Mouse (Mus musculus) embryonic facial prominence, embryonic 15.5 days (tissue): ENCODE data around the gene Doc2b. TPM values are rescaled to one million over a fixed set of nuclear protein-coding genes. Genes with fewer than 3 reads are reported as not detected.
"Not testable (repeated sequence)": the region's sequence is repeated elsewhere in the genome, so short reads cannot be mapped to it uniquely, and the experiment has no call there.

Experiments
- ATAC-seq: fragments of 200-750 bp; cut with Nextera tagmentation; 2 replicates; pipeline ENCODE4 v1.8.0; 2017; ENCODE audit warnings: low read depth, moderate TSS enrichment; ENCODE audit not compliant: insufficient number of reproducible peaks, low FRiP score, low TSS enrichment
- H3K27ac ChIP-seq: fragments of 300-500 bp; sonication (generic); replicated peaks from 2 replicates; pipeline ENCODE4 v1.5.1; 2015; ENCODE audit warnings: mild to moderate bottlenecking, inconsistent platforms
- H3K27me3 ChIP-seq: fragments of 300-500 bp; sonication (generic); 2 replicates; pipeline ENCODE4 v1.6.1; 2015; ENCODE audit warnings: inconsistent platforms
- H3K36me3 ChIP-seq: fragments of 300-500 bp; sonication (generic); 2 replicates; pipeline ENCODE4 v1.6.1; 2015; ENCODE audit warnings: mild to moderate bottlenecking, inconsistent platforms
- H3K4me1 ChIP-seq: fragments of 300-500 bp; sonication (generic); 2 replicates; pipeline ENCODE4 v1.6.1; 2015; ENCODE audit warnings: inconsistent platforms
- H3K4me2 ChIP-seq: fragments of 300-500 bp; sonication (generic); replicated peaks from 2 replicates; pipeline ENCODE4 v1.6.1; 2015; ENCODE audit warnings: mild to moderate bottlenecking, inconsistent platforms
- H3K4me3 ChIP-seq: fragments of 300-500 bp; sonication (generic); replicated peaks from 2 replicates; pipeline ENCODE4 v1.5.1; 2015; ENCODE audit warnings: mild to moderate bottlenecking, inconsistent platforms
- H3K9ac ChIP-seq: fragments of 300-500 bp; sonication (generic); 2 replicates; pipeline ENCODE4 v1.6.1; 2015; ENCODE audit warnings: inconsistent platforms
- H3K9me3 ChIP-seq: fragments of 300-500 bp; sonication (generic); replicated peaks from 2 replicates; pipeline ENCODE4 v1.6.1; 2016; ENCODE audit warnings: inconsistent platforms
- WGBS: fragments of 180-500 bp; shearing (Covaris S2); methylation state at CpG from one replicate; pipeline ENCODE4 v1.1.7; 2015; 5-methylcytosine and 5-hydroxymethylcytosine counted together
- polyA plus RNA-seq: library from polyadenylated mRNA; unstranded; fragments of >200 nt; fragmentation: Nextera tagmentation; extraction: Ambion mirVana; gene quantifications from 2 replicates; pipeline ENCODE4 v1.2.1, GENCODE M21; 2015

The Doc2b gene
- polyA plus RNA-seq, 1 experiment from 2014 or later = 1.2 TPM

GRCm38 (mm10) chr11:75735462-75736252 is 60.2 kb downstream of the Doc2b start:
- peaks cover 59% of the 10 kb centered on the region for H3K4me1 ChIP-seq
- H3K9me3 ChIP-seq = no peaks in the 10 kb centered on the region
- no peak overlapping the region for H3K9ac ChIP-seq
- H3K27me3 ChIP-seq = no peaks in the 10 kb centered on the region
- 75% methylated on average over 5 of the region's 5 CpGs for WGBS
- no peaks in the 10 kb centered on the region for H3K36me3 ChIP-seq
- H3K4me2 ChIP-seq = peak overlapping the region; percentile 59
- ATAC-seq = no peak
- H3K27ac ChIP-seq = no peak overlapping the region
- no peak overlapping the region; the same call in 1 of the 2 replicates for H3K4me3 ChIP-seq

- H3K4me3 ChIP-seq = peak overlapping the region; percentile 82
- peak overlapping the region; percentile 97 for H3K27ac ChIP-seq
- no peaks in the 10 kb centered on the region for H3K36me3 ChIP-seq
- no peaks in the 10 kb centered on the region for H3K9me3 ChIP-seq
- ATAC-seq = peak; percentile 66
- H3K9ac ChIP-seq = peak overlapping the region; percentile 97
- H3K4me2 ChIP-seq = peak overlapping the region; percentile 59
- H3K27me3 ChIP-seq = no peaks in the 10 kb centered on the region
- under 1% methylated on average over 50 of the region's 52 CpGs for WGBS
- H3K4me1 ChIP-seq = peaks cover 44% of the 10 kb centered on the region
These were observed 62.5 kb downstream of the Doc2b start for GRCm38 (mm10) chr11:75733227-75733940.

- WGBS = under 1% methylated on average over 76 of the region's 76 CpGs
These were observed 63.2 kb downstream of the Doc2b start, which contains the start of gene Ywhae for GRCm38 (mm10) chr11:75732434-75733226. Gene Ywhae, plus strand, starts transcription at chr11:75732869.

DNA sequence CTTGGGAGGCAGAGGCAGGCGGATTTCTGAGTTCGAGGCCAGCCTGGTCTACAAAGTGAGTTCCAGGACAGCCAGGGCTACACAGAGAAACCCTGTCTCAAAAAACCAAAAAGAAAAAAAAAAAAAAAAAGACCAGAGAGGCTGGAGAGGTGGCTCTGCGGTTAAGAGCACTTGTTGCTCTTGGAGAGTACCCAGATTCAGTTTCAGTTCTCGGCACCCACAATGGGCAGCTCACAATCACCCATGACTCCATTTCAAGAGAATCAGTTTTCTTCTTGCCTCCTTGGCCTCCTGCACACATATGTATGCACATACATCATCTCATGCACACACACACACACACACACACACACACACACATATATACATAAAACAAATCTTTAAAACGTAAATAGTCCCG is 68.2 kb downstream of the Doc2b start:
- H3K36me3 ChIP-seq, H3K4me2 ChIP-seq, H3K4me1 ChIP-seq, H3K27ac ChIP-seq, ATAC-seq, H3K27me3 ChIP-seq, H3K9me3 ChIP-seq, H3K4me3 ChIP-seq, H3K9ac ChIP-seq: not testable (repeated sequence)
- 91% methylated on average over 6 of the region's 6 CpGs for WGBS

More at GRCm38 (mm10) chr11:75732434-75733226, 63.2 kb downstream of the Doc2b start, which contains the start of gene Ywhae:
- Histone ChIP-seq H3K36me3 (no peaks in the 10 kb centered on the region), H3K27me3 (no peaks in the 10 kb centered on the region), H3K4me1 (peaks cover 37% of the 10 kb centered on the region), H3K27ac (peak within 1 kb of the TSS; percentile 97), H3K4me3 (peak within 1 kb of the TSS; percentile 82), H3K9me3 (no peaks in the 10 kb centered on the region), H3K9ac (peak within 1 kb of the TSS; percentile 97), H3K4me2 (peak within 1 kb of the TSS; percentile 84)
- peak; percentile 94 for ATAC-seq

DNA sequence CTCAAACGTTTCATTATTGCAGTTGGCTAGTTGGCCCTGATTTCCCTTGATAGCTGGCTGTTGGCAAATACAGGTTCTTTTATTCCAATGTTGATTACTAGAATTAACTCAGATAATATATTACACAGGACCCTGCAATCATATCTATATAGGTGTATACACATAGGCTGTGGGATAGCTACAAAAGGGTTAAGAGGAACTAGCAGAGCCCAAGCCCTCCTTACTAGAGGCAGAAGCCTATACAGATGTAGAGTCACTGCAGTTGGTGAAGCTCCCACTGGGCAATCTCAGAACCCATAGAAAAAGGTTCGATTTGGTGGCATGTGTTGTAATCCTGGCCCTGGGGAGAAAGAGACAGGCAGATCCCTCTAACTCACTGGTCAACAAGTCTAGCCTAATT is 68.7 kb downstream of the Doc2b start:
- Histone ChIP-seq H3K4me1 (peaks cover 5% of the 10 kb centered on the region), H3K4me2 (no peak overlapping the region), H3K27me3 (no peaks in the 10 kb centered on the region), H3K4me3 (no peak overlapping the region), H3K9ac (no peak overlapping the region), H3K36me3 (no peaks in the 10 kb centered on the region), H3K9me3 (no peaks in the 10 kb centered on the region), H3K27ac (no peak overlapping the region)
- WGBS = 63% methylated on average over 2 of the region's 2 CpGs
- ATAC-seq = no peak

GRCm38 (mm10) chr11:75722339-75722738 is 73.5 kb downstream of the Doc2b start:
- no peaks in the 10 kb centered on the region for H3K27me3 ChIP-seq
- no peak for ATAC-seq
- no peak overlapping the region for H3K9ac ChIP-seq
- no peak overlapping the region for H3K4me2 ChIP-seq
- WGBS = 52% methylated on average over 4 of the region's 4 CpGs
- no peaks in the 10 kb centered on the region for H3K9me3 ChIP-seq
- H3K36me3 ChIP-seq = no peaks in the 10 kb centered on the region
- no peak overlapping the region for H3K27ac ChIP-seq
- no peak overlapping the region for H3K4me3 ChIP-seq
- no peaks in the 10 kb centered on the region for H3K4me1 ChIP-seq

Other genes with a start within 250 kb of the Doc2b start
- gene Pitpna, start 208.0 kb downstream of the Doc2b start, polyA plus RNA-seq = 73.0 and 79.3 TPM in 2 replicates
- 25.7 and 31.9 TPM in 2 replicates for gene Inpp5k, start 165.1 kb downstream of the Doc2b start, polyA plus RNA-seq
- 56.1 and 65.3 TPM in 2 replicates for gene Myo1c, start 145.5 kb downstream of the Doc2b start, polyA plus RNA-seq
- 105 and 112 TPM in 2 replicates for gene Crk, start 116.8 kb downstream of the Doc2b start, polyA plus RNA-seq
- 742 and 749 TPM in 2 replicates for gene Ywhae, start 63.2 kb downstream of the Doc2b start, polyA plus RNA-seq
- 2.7 and 3.6 TPM in 2 replicates for gene Rph3al, start 142.4 kb upstream of the Doc2b start, polyA plus RNA-seq
- gene 1700016K19Rik, start 203.9 kb upstream of the Doc2b start, polyA plus RNA-seq = 12.7 and 19.2 TPM in 2 replicates
- gene Rflnb, start 231.7 kb upstream of the Doc2b start, polyA plus RNA-seq = 55.6 and 56.7 TPM in 2 replicates